Mouse (Mus musculus): ENCODE data around the gene Scd3. TPM values are rescaled to one million over a fixed set of nuclear protein-coding genes. Genes with fewer than 3 reads are reported as not detected.

The Scd3 gene
- 4.4 and 4.5 TPM in 2 replicates for polyA plus RNA-seq (2014; fragmentation: Nextera tagmentation; extraction: Ambion mirVana)

- WGBS = 93% methylated on average over 9 of the region's 9 CpGs
- H3K36me3 ChIP-seq (ENCODE audit: control insufficient read depth, insufficient read depth, low read length) = no peaks in the 10 kb centered on the region
- H3K4me2 ChIP-seq (ENCODE audit: low read length) = no peak within 1 kb of the TSS
These were observed at the start of gene Scd3 for GRCm38 (mm10) chr19:44203015-44203564. Gene Scd3, plus strand, starts transcription at chr19:44203269.

DNA sequence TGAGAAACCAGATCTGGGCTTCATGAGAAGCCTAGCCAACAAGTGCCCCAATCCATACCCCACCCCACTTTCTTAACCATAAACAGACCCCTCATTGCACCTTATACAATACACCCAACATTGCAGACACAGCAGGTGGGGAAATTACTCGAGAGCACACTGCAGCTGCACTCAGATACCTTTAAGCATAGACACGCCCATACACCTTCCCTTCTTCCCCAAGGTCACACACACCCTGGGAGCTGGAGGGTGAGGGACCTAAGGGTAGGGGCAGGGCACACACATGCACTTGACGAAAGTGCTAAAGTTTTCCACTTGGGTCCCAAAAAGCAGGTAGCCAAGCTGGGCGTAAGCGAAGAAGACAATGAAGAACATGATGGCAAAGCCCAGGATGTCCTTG is 49.3 kb upstream of the Scd3 start:
- no peak overlapping the region for H3K4me3 ChIP-seq (replicated peaks; ENCODE audit: low read depth, low read length)
- 87% methylated on average over 5 of the region's 5 CpGs for WGBS
- no peak for ATAC-seq (ENCODE audit: low FRiP score, low TSS enrichment)
- no peaks in the 10 kb centered on the region for H3K36me3 ChIP-seq (ENCODE audit: control insufficient read depth, insufficient read depth, low read length)
- H3K27me3 ChIP-seq (ENCODE audit: control insufficient read depth, insufficient read depth, low read length) = no peaks in the 10 kb centered on the region
- H3K4me2 ChIP-seq (ENCODE audit: low read length) = no peak overlapping the region
- H3K27ac ChIP-seq (replicated peaks; ENCODE audit: low read depth, low read length) = no peak overlapping the region
- no peaks in the 10 kb centered on the region for H3K9me3 ChIP-seq (ENCODE audit: control insufficient read depth, low read length)
- no peaks in the 10 kb centered on the region for H3K4me1 ChIP-seq (ENCODE audit: control insufficient read depth, insufficient read depth, low read length)
- DNase-seq = no peak
- H3K9ac ChIP-seq (replicated peaks; ENCODE audit: low read length) = no peak overlapping the region

More at GRCm38 (mm10) chr19:44203015-44203564, at the start of gene Scd3:
- H3K9me3 ChIP-seq (ENCODE audit: control insufficient read depth, low read length) = no peaks in the 10 kb centered on the region
- H3K27me3 ChIP-seq (ENCODE audit: control insufficient read depth, insufficient read depth, low read length) = no peaks in the 10 kb centered on the region
- no peak for DNase-seq
- no peak within 1 kb of the TSS for H3K9ac ChIP-seq (replicated peaks; ENCODE audit: low read length)
- H3K27ac ChIP-seq (replicated peaks; ENCODE audit: low read depth, low read length) = no peak within 1 kb of the TSS
- no peak within 1 kb of the TSS for H3K4me3 ChIP-seq (replicated peaks; ENCODE audit: low read depth, low read length)
- H3K4me1 ChIP-seq (ENCODE audit: control insufficient read depth, insufficient read depth, low read length) = no peaks in the 10 kb centered on the region
- ATAC-seq (ENCODE audit: low FRiP score, low TSS enrichment) = no peak

DNA sequence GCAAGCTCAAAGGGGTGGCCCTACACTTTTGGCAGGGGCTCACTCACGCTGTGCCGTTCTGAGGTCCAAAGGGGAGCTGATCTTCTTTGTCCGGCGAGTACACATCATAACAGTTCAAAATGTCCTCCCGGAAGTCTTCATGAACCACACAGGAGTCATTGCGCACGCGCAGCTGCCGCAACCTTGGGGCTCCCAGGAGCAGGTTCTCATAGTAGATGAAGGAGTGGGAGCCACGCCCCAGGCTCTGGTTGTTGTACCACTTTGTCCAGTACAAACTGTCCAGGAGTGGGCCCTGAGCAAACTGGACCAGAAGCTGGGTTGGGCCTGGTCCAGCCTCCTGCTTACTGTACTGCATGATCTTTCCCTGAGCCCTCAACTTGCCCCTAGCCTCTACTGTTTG is 46.1 kb upstream of the Scd3 start:
- Histone ChIP-seq H3K36me3 (ENCODE audit: control insufficient read depth, insufficient read depth, low read length) (no peaks in the 10 kb centered on the region), H3K27ac (replicated peaks; ENCODE audit: low read depth, low read length) (no peak overlapping the region), H3K4me2 (ENCODE audit: low read length) (no peak overlapping the region), H3K27me3 (ENCODE audit: control insufficient read depth, insufficient read depth, low read length) (no peaks in the 10 kb centered on the region), H3K9ac (replicated peaks; ENCODE audit: low read length) (no peak overlapping the region), H3K9me3 (ENCODE audit: control insufficient read depth, low read length) (no peaks in the 10 kb centered on the region), H3K4me3 (replicated peaks; ENCODE audit: low read depth, low read length) (no peak overlapping the region), H3K4me1 (ENCODE audit: control insufficient read depth, insufficient read depth, low read length) (no peaks in the 10 kb centered on the region)
- ATAC-seq (ENCODE audit: low FRiP score, low TSS enrichment) = no peak
- DNase-seq = no peak
- WGBS = 92% methylated on average over 10 of the region's 10 CpGs

DNA sequence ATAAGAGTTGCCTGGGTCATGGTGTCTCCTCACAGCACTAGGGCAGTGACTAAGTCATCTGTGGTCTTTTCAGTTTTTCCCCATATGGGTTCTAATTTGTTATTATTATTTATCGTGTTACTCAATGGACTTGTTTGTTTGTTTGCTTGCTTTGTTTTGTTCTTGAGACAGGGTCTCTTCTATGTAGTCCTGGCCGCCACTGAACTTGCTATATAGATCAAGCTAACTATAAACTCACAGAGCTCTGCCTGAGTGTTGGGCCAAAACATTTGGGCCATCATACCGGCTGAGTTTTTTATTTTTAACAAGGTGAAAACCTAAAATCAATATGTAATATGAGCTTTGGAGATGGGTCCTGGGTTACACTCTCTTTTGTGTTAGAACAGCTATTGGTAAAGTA is 43.7 kb upstream of the Scd3 start:
- H3K4me3 ChIP-seq (replicated peaks; ENCODE audit: low read depth, low read length) = no peak overlapping the region
- H3K4me2 ChIP-seq (ENCODE audit: low read length) = no peak overlapping the region
- H3K27ac ChIP-seq (replicated peaks; ENCODE audit: low read depth, low read length) = no peak overlapping the region
- no peaks in the 10 kb centered on the region for H3K27me3 ChIP-seq (ENCODE audit: control insufficient read depth, insufficient read depth, low read length)
- no peaks in the 10 kb centered on the region for H3K36me3 ChIP-seq (ENCODE audit: control insufficient read depth, insufficient read depth, low read length)
- H3K4me1 ChIP-seq (ENCODE audit: control insufficient read depth, insufficient read depth, low read length) = no peaks in the 10 kb centered on the region
- H3K9me3 ChIP-seq (ENCODE audit: control insufficient read depth, low read length) = no peaks in the 10 kb centered on the region
- no peak for DNase-seq
- H3K9ac ChIP-seq (replicated peaks; ENCODE audit: low read length) = no peak overlapping the region
- no peak for ATAC-seq (ENCODE audit: low FRiP score, low TSS enrichment)
- 83% methylated on average over 3 of the region's 3 CpGs for WGBS

GRCm38 (mm10) chr19:44161515-44161914 is 41.6 kb upstream of the Scd3 start:
- DNase-seq (peak; percentile 66), ATAC-seq (ENCODE audit: low FRiP score, low TSS enrichment) (no peak)
- H3K36me3 ChIP-seq (ENCODE audit: control insufficient read depth, insufficient read depth, low read length) = no peaks in the 10 kb centered on the region
- WGBS = 11% methylated on average over 3 of the region's 3 CpGs
- no peaks in the 10 kb centered on the region for H3K27me3 ChIP-seq (ENCODE audit: control insufficient read depth, insufficient read depth, low read length)
- no peak overlapping the region for H3K4me3 ChIP-seq (replicated peaks; ENCODE audit: low read depth, low read length)
- no peaks in the 10 kb centered on the region for H3K9me3 ChIP-seq (ENCODE audit: control insufficient read depth, low read length)
- H3K9ac ChIP-seq (replicated peaks; ENCODE audit: low read length) = no peak overlapping the region
- H3K4me2 ChIP-seq (ENCODE audit: low read length) = no peak overlapping the region
- no peaks in the 10 kb centered on the region for H3K4me1 ChIP-seq (ENCODE audit: control insufficient read depth, insufficient read depth, low read length)
- no peak overlapping the region for H3K27ac ChIP-seq (replicated peaks; ENCODE audit: low read depth, low read length)

DNA sequence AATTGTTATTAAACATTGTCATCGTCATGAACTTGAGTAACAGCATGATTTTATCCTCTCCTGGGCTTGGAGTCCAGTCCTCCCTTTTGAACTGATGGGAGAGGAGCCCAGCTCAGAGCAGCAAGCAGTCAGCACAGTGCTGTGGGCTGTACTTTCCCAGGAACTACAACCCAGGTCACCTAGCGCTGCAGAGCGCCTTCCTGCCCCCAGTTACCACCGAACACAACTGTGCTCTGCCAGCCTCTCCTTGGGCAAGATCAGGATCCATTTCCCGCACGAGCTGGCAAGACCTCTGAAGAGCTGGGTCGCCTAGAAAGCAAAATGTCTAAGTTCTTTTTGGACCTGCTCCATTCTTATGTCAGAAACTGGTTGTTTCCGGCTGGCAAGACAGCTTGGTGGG is 28.2 kb upstream of the Scd3 start:
- Histone ChIP-seq H3K4me2 (ENCODE audit: low read length) (no peak overlapping the region), H3K36me3 (ENCODE audit: control insufficient read depth, insufficient read depth, low read length) (no peaks in the 10 kb centered on the region), H3K9me3 (ENCODE audit: control insufficient read depth, low read length) (peaks cover 11% of the 10 kb centered on the region; the same call in 1 of the 2 replicates), H3K9ac (replicated peaks; ENCODE audit: low read length) (no peak overlapping the region), H3K4me3 (replicated peaks; ENCODE audit: low read depth, low read length) (no peak overlapping the region), H3K27ac (replicated peaks; ENCODE audit: low read depth, low read length) (no peak overlapping the region), H3K27me3 (ENCODE audit: control insufficient read depth, insufficient read depth, low read length) (no peaks in the 10 kb centered on the region), H3K4me1 (ENCODE audit: control insufficient read depth, insufficient read depth, low read length) (no peaks in the 10 kb centered on the region)
- ATAC-seq (ENCODE audit: low FRiP score, low TSS enrichment) (no peak), DNase-seq (no peak)
- 74% methylated on average over 8 of the region's 8 CpGs for WGBS

GRCm38 (mm10) chr19:44176741-44177140 is 26.3 kb upstream of the Scd3 start:
- Histone ChIP-seq H3K36me3 (ENCODE audit: control insufficient read depth, insufficient read depth, low read length) (no peaks in the 10 kb centered on the region), H3K27ac (replicated peaks; ENCODE audit: low read depth, low read length) (no peak overlapping the region), H3K27me3 (ENCODE audit: control insufficient read depth, insufficient read depth, low read length) (no peaks in the 10 kb centered on the region), H3K4me3 (replicated peaks; ENCODE audit: low read depth, low read length) (no peak overlapping the region), H3K9me3 (ENCODE audit: control insufficient read depth, low read length) (peaks cover 11% of the 10 kb centered on the region; the same call in 1 of the 2 replicates), H3K4me1 (ENCODE audit: control insufficient read depth, insufficient read depth, low read length) (no peaks in the 10 kb centered on the region), H3K9ac (replicated peaks; ENCODE audit: low read length) (no peak overlapping the region), H3K4me2 (ENCODE audit: low read length) (no peak overlapping the region)
- no peak for DNase-seq
- 90% methylated on average over 3 of the region's 3 CpGs for WGBS
- ATAC-seq (ENCODE audit: low FRiP score, low TSS enrichment) = no peak

- 83% methylated on average over 1 of the region's 1 CpGs for WGBS
- DNase-seq = no peak
- no peak overlapping the region for H3K9ac ChIP-seq (replicated peaks; ENCODE audit: low read length)
- no peaks in the 10 kb centered on the region for H3K4me1 ChIP-seq (ENCODE audit: control insufficient read depth, insufficient read depth, low read length)
- H3K27ac ChIP-seq (replicated peaks; ENCODE audit: low read depth, low read length) = no peak overlapping the region
- H3K27me3 ChIP-seq (ENCODE audit: control insufficient read depth, insufficient read depth, low read length) = no peaks in the 10 kb centered on the region
- no peak for ATAC-seq (ENCODE audit: low FRiP score, low TSS enrichment)
- peaks cover 6% of the 10 kb centered on the region; the same call in 1 of the 2 replicates for H3K9me3 ChIP-seq (ENCODE audit: control insufficient read depth, low read length)
- no peaks in the 10 kb centered on the region for H3K36me3 ChIP-seq (ENCODE audit: control insufficient read depth, insufficient read depth, low read length)
- no peak overlapping the region for H3K4me3 ChIP-seq (replicated peaks; ENCODE audit: low read depth, low read length)
- H3K4me2 ChIP-seq (ENCODE audit: low read length) = no peak overlapping the region
These were observed 22.6 kb upstream of the Scd3 start for GRCm38 (mm10) chr19:44180502-44180901.

- no peak overlapping the region for H3K27ac ChIP-seq (replicated peaks; ENCODE audit: low read depth, low read length)
- H3K9ac ChIP-seq (replicated peaks; ENCODE audit: low read length) = no peak overlapping the region
- 79% methylated on average over 3 of the region's 3 CpGs for WGBS
- DNase-seq (no peak), ATAC-seq (ENCODE audit: low FRiP score, low TSS enrichment) (no peak)
- no peaks in the 10 kb centered on the region for H3K27me3 ChIP-seq (ENCODE audit: control insufficient read depth, insufficient read depth, low read length)
- no peaks in the 10 kb centered on the region for H3K36me3 ChIP-seq (ENCODE audit: control insufficient read depth, insufficient read depth, low read length)
- no peak overlapping the region for H3K4me2 ChIP-seq (ENCODE audit: low read length)
- H3K4me1 ChIP-seq (ENCODE audit: control insufficient read depth, insufficient read depth, low read length) = no peaks in the 10 kb centered on the region
- no peak overlapping the region for H3K4me3 ChIP-seq (replicated peaks; ENCODE audit: low read depth, low read length)
- H3K9me3 ChIP-seq (ENCODE audit: control insufficient read depth, low read length) = no peaks in the 10 kb centered on the region
These were observed 19.1 kb upstream of the Scd3 start for GRCm38 (mm10) chr19:44183968-44184367.
